12 mouse cellular contexts compared by ENCODE assay signal in the genomic region with DNA sequence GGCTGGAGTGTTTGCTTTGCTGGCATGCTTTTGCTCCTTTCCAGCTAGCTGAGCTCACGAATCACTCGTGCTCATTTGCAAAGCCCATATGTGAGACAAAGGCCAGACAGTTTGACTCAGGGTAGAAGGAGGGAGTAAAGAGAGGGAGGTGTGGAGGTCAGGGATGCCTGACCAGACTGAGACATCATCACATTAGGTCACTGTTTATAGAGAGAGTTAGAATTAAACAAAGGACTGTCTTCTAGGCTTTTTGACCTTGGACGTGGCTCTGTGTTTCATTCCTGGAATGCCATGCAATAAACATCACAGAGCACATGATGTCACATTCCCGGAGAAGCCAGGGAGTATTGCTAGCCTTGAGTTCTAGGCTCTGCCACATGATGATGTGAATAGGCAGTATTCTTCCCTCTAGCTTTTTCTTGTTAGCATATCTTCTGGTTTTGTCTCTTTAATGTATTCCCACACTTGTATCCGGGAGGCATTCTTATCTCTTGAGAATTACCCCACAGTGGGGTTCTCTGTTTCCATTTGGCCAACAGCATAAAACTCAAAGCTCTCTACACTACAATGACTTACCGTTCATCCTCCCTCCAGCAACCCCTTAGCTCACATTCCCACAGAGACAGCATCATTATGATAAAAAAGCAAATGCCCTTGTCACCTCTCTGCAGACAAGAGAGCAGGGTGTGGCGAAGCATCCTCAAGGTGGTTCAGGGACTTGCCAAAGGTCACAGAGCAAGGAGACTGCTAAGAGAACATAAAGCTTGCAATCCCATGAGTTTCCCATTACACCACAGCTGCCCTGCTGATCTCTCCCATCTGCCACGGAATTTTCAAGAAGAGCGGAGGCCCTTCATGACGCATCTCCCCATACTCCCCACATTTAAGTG.
A peak's percentile ranks its signal among the peaks of the same experiment; 100 is the strongest.
DNase-seq lines count a peak whose midpoint lies in the region; ATAC-seq and TF ChIP-seq lines count a peak whose summit lies in the region.
"Had no signal": no experiment of that assay in that cellular context is flagged by ENCODE, and none has a peak within 500 bp of the region (broad histone marks: within the 10 kb centered on the region; RNA-seq: fewer than 3 reads in every experiment).

No protein-coding gene starts in this region.

- no peak for DNase-seq in forebrain, embryonic 10.5 days (ENCODE audit: extremely low spot score, low spot score)
- DNase-seq in liver, adult 2 months (ENCODE audit: extremely low read depth, low read depth, low spot score), result peak; percentile 29
- DNase-seq in liver, embryonic 11.5 days (ENCODE audit: low spot score), result no peak
- no peak for DNase-seq in stomach, postnatal 0 days (ENCODE audit: low spot score)
- no peak for DNase-seq in thymus, postnatal 36 days
- DNase-seq: gastrocnemius, postnatal 25 days; kidney, adult 18-20 months had no signal

- H3K9ac ChIP-seq in forebrain, embryonic 13.5 days, result no peak overlapping the region
- no peak overlapping the region for H3K9ac ChIP-seq in liver, adult 2 months (ENCODE audit: low read depth, low read length)
- H3K9ac ChIP-seq in liver, embryonic 11.5 days (ENCODE audit: low read depth, low read length), result no peak overlapping the region
- H3K9ac ChIP-seq in intestine, embryonic 15.5 days, result no peak overlapping the region
- no peak overlapping the region for H3K9ac ChIP-seq in stomach, postnatal 0 days (ENCODE audit: low read length)
- H3K9ac ChIP-seq in midbrain, embryonic 15.5 days, result no peak overlapping the region
- H3K9ac ChIP-seq: limb, embryonic 15.5 days; neural tube, embryonic 13.5 days had no signal

- TF ChIP-seq POLR2A in liver, adult 2 months (IDR thresholded peaks at IDR 0.05; ENCODE audit: extremely low read depth, insufficient read depth, low read length), result no peak

- H3K27me3 ChIP-seq in forebrain, embryonic 13.5 days, result no peaks in the 10 kb centered on the region
- H3K27me3 ChIP-seq in forebrain, embryonic 10.5 days (ENCODE audit: poor library complexity, severe bottlenecking), result no peaks in the 10 kb centered on the region
- H3K27me3 ChIP-seq in liver, adult 2 months (ENCODE audit: control insufficient read depth, insufficient read depth, low read length), result no peaks in the 10 kb centered on the region
- no peaks in the 10 kb centered on the region for H3K27me3 ChIP-seq in liver, embryonic 11.5 days (replicated peaks; ENCODE audit: control insufficient read depth, insufficient read depth, low read length)
- no peaks in the 10 kb centered on the region for H3K27me3 ChIP-seq in intestine, embryonic 15.5 days (replicated peaks)
- no peaks in the 10 kb centered on the region for H3K27me3 ChIP-seq in stomach, postnatal 0 days (ENCODE audit: control insufficient read depth, insufficient read depth, low read length)
- no peaks in the 10 kb centered on the region for H3K27me3 ChIP-seq in midbrain, embryonic 15.5 days (replicated peaks)
- H3K27me3 ChIP-seq: limb, embryonic 15.5 days; neural tube, embryonic 13.5 days had no signal

- no peak for TF ChIP-seq EP300 in stomach, postnatal 0 days (optimal IDR thresholded peaks at IDR 0.05)

- no peaks in the 10 kb centered on the region for H3K9me3 ChIP-seq in forebrain, embryonic 13.5 days (replicated peaks)
- H3K9me3 ChIP-seq in forebrain, embryonic 10.5 days, result no peaks in the 10 kb centered on the region
- no peaks in the 10 kb centered on the region for H3K9me3 ChIP-seq in liver, embryonic 11.5 days (ENCODE audit: control insufficient read depth, low read length)
- no peaks in the 10 kb centered on the region for H3K9me3 ChIP-seq in intestine, embryonic 15.5 days
- H3K9me3 ChIP-seq in stomach, postnatal 0 days (ENCODE audit: control insufficient read depth, low read length), result no peaks in the 10 kb centered on the region
- H3K9me3 ChIP-seq in midbrain, embryonic 15.5 days, result no peaks in the 10 kb centered on the region
- H3K9me3 ChIP-seq: limb, embryonic 15.5 days had no signal

- WGBS in forebrain, embryonic 13.5 days, result 78% methylated on average over 10 of the region's 10 CpGs
- 83% methylated on average over 10 of the region's 10 CpGs for WGBS in forebrain, embryonic 10.5 days
- WGBS in liver, adult 2 months, result 75% methylated on average over 10 of the region's 10 CpGs
- WGBS in liver, embryonic 11.5 days, result 63% methylated on average over 10 of the region's 10 CpGs
- 47% methylated on average over 10 of the region's 10 CpGs for WGBS in intestine, embryonic 15.5 days
- WGBS in stomach, postnatal 0 days, result 52% methylated on average over 10 of the region's 10 CpGs
- WGBS in midbrain, embryonic 15.5 days, result 66% methylated on average over 10 of the region's 10 CpGs

- H3K4me1 ChIP-seq in forebrain, embryonic 13.5 days, result peaks cover 9% of the 10 kb centered on the region
- peaks cover 13% of the 10 kb centered on the region; the same call in 1 of the 2 replicates for H3K4me1 ChIP-seq in forebrain, embryonic 10.5 days
- no peaks in the 10 kb centered on the region for H3K4me1 ChIP-seq in liver, adult 2 months (ENCODE audit: control insufficient read depth, insufficient read depth, low read length)
- H3K4me1 ChIP-seq in liver, embryonic 11.5 days (replicated peaks; ENCODE audit: control insufficient read depth, insufficient read depth, low read length), result no peaks in the 10 kb centered on the region
- 0 out of 2 replicates have a peak, but pooled peaks cover 3% of the 10 kb centered on the region for H3K4me1 ChIP-seq in intestine, embryonic 15.5 days (replicated peaks)
- H3K4me1 ChIP-seq in stomach, postnatal 0 days (replicated peaks; ENCODE audit: control insufficient read depth, insufficient read depth), result no peaks in the 10 kb centered on the region
- H3K4me1 ChIP-seq in midbrain, embryonic 15.5 days, result no peaks in the 10 kb centered on the region

- no peaks in the 10 kb centered on the region for H3K36me3 ChIP-seq in forebrain, embryonic 13.5 days (ENCODE audit: poor library complexity, severe bottlenecking)
- H3K36me3 ChIP-seq in forebrain, embryonic 10.5 days (replicated peaks), result no peaks in the 10 kb centered on the region
- H3K36me3 ChIP-seq in liver, adult 2 months (ENCODE audit: control insufficient read depth, insufficient read depth, low read length), result no peaks in the 10 kb centered on the region
- H3K36me3 ChIP-seq in liver, embryonic 11.5 days (ENCODE audit: control insufficient read depth, insufficient read depth, low read length), result no peaks in the 10 kb centered on the region
- H3K36me3 ChIP-seq in intestine, embryonic 15.5 days, result no peaks in the 10 kb centered on the region
- H3K36me3 ChIP-seq in stomach, postnatal 0 days (ENCODE audit: control insufficient read depth, insufficient read depth, low read length), result no peaks in the 10 kb centered on the region
- no peaks in the 10 kb centered on the region for H3K36me3 ChIP-seq in midbrain, embryonic 15.5 days (replicated peaks)
- H3K36me3 ChIP-seq: limb, embryonic 15.5 days; neural tube, embryonic 13.5 days had no signal

- H3K4me2 ChIP-seq in forebrain, embryonic 13.5 days, result no peak overlapping the region
- no peak overlapping the region for H3K4me2 ChIP-seq in liver, embryonic 11.5 days
- no peak overlapping the region for H3K4me2 ChIP-seq in intestine, embryonic 15.5 days (replicated peaks)
- no peak overlapping the region for H3K4me2 ChIP-seq in stomach, postnatal 0 days (replicated peaks; ENCODE audit: low read depth)
- no peak overlapping the region for H3K4me2 ChIP-seq in midbrain, embryonic 15.5 days
- H3K4me2 ChIP-seq: limb, embryonic 15.5 days; neural tube, embryonic 13.5 days had no signal

- no peak for TF ChIP-seq CTCF in liver, adult 2 months (IDR thresholded peaks at IDR 0.05; ENCODE audit: low read depth, low read length)
- no peak for TF ChIP-seq CTCF in stomach, postnatal 0 days (IDR thresholded peaks at IDR 0.05; ENCODE audit: low read depth)

- H3K4me3 ChIP-seq in forebrain, embryonic 13.5 days, result no peak overlapping the region
- no peak overlapping the region for H3K4me3 ChIP-seq in forebrain, embryonic 10.5 days
- no peak overlapping the region for H3K4me3 ChIP-seq in liver, adult 2 months (ENCODE audit: insufficient read depth, low read depth, low read length)
- H3K4me3 ChIP-seq in liver, embryonic 11.5 days (ENCODE audit: low read depth, low read length), result no peak overlapping the region
- no peak overlapping the region for H3K4me3 ChIP-seq in intestine, embryonic 15.5 days (replicated peaks)
- no peak overlapping the region for H3K4me3 ChIP-seq in stomach, postnatal 0 days (ENCODE audit: low read depth, low read length)
- no peak overlapping the region for H3K4me3 ChIP-seq in midbrain, embryonic 15.5 days
- H3K4me3 ChIP-seq: limb, embryonic 15.5 days; neural tube, embryonic 13.5 days had no signal

- no peak for ATAC-seq in forebrain, embryonic 13.5 days
- no peak for ATAC-seq in liver, embryonic 11.5 days (replicated peaks; ENCODE audit: low FRiP score)
- no peak for ATAC-seq in intestine, embryonic 15.5 days
- peak; percentile 45; the same call in 1 of the 2 replicates for ATAC-seq in stomach, postnatal 0 days (ENCODE audit: low FRiP score, low TSS enrichment)
- ATAC-seq in midbrain, embryonic 15.5 days (replicated peaks), result no peak

- H3K27ac ChIP-seq in forebrain, embryonic 13.5 days, result peak overlapping the region; percentile 12
- no peak overlapping the region for H3K27ac ChIP-seq in forebrain, embryonic 10.5 days
- no peak overlapping the region for H3K27ac ChIP-seq in liver, adult 2 months (replicated peaks; ENCODE audit: insufficient read depth, low read depth, low read length)
- no peak overlapping the region for H3K27ac ChIP-seq in liver, embryonic 11.5 days (ENCODE audit: low read depth, low read length)
- peak overlapping the region; percentile 36; the same call in 1 of the 2 replicates for H3K27ac ChIP-seq in intestine, embryonic 15.5 days
- no peak overlapping the region for H3K27ac ChIP-seq in stomach, postnatal 0 days (replicated peaks)
- H3K27ac ChIP-seq in midbrain, embryonic 15.5 days, result no peak overlapping the region
- H3K27ac ChIP-seq: limb, embryonic 15.5 days; neural tube, embryonic 13.5 days had no signal

- H3K79me2 ChIP-seq in liver, adult 2 months (ENCODE audit: control insufficient read depth, insufficient read depth, low read length), result no peaks in the 10 kb centered on the region

Comparison
In these comparisons a context has a peak if more than half of its experiments do, and no peak if none do; other contexts are left out.
1. H3K27ac ChIP-seq: peak in forebrain, embryonic 13.5 days (single experiment) and intestine, embryonic 15.5 days (single experiment); none in forebrain, embryonic 10.5 days (single experiment), liver, adult 2 months (single experiment), liver, embryonic 11.5 days (single experiment), stomach, postnatal 0 days (single experiment) and midbrain, embryonic 15.5 days (single experiment).